Mouse (Mus musculus) lung, postnatal 0 days (tissue): ENCODE measurements around the gene Hspa1a. TPM values are rescaled to one million over a fixed set of nuclear protein-coding genes. Genes with fewer than 3 reads are reported as not detected.

Experiments used
- ATAC-seq: fragments of 200-750 bp; cut with Nextera tagmentation; 2 replicates; pipeline ENCODE4 v1.8.0; 2017; ENCODE audit warnings: moderate library complexity
- DNase-seq: peaks from one replicate; pipeline ENCODE4 v3.0.0-alpha.2; 2016; ENCODE audit warnings: low spot score
- H3K27ac ChIP-seq: fragments of 300-500 bp; sonication (generic); 2 replicates; pipeline ENCODE4 v1.5.1; 2014; ENCODE audit warnings: antibody characterized with exemption, mild to moderate bottlenecking, low read length, mixed read lengths
- H3K27me3 ChIP-seq: fragments of 300-500 bp; sonication (generic); replicated peaks from 2 replicates; pipeline ENCODE4 v1.6.1; 2014; ENCODE audit warnings: low read length, mixed read lengths; ENCODE audit not compliant: insufficient read depth
- H3K36me3 ChIP-seq: fragments of 300-500 bp; sonication (generic); 2 replicates; pipeline ENCODE4 v1.6.1; 2014; ENCODE audit warnings: low read length, mixed read lengths; ENCODE audit not compliant: insufficient read depth
- H3K4me1 ChIP-seq: fragments of 300-500 bp; sonication (generic); 2 replicates; pipeline ENCODE4 v1.6.1; 2014; ENCODE audit warnings: antibody characterized with exemption, low read depth, low read length, mixed read lengths; ENCODE audit not compliant: insufficient read depth
- H3K4me2 ChIP-seq: fragments of 300-500 bp; sonication (generic); replicated peaks from 2 replicates; pipeline ENCODE4 v1.6.1; 2014; ENCODE audit warnings: low read depth, mild to moderate bottlenecking, low read length, moderate library complexity, mixed read lengths
- H3K4me3 ChIP-seq: fragments of 300-500 bp; sonication (generic); 2 replicates; pipeline ENCODE4 v1.5.1; 2014; ENCODE audit warnings: low read depth, low read length
- H3K9ac ChIP-seq: fragments of 300-500 bp; sonication (generic); replicated peaks from 2 replicates; pipeline ENCODE4 v1.6.1; 2014; ENCODE audit warnings: low read depth, mild to moderate bottlenecking
- H3K9me3 ChIP-seq: fragments of 300-500 bp; sonication (generic); 2 replicates; pipeline ENCODE4 v1.6.1; 2016; ENCODE audit warnings: low read length, mixed read lengths
- CTCF ChIP-seq: IDR thresholded peaks from 2 replicates; pipeline ENCODE4 v1.5.1; 2016; ENCODE audit warnings: antibody characterized with exemption, mild to moderate bottlenecking
- EP300 ChIP-seq: IDR thresholded peaks from 2 replicates; pipeline ENCODE4 v1.6.1; 2016; ENCODE audit warnings: antibody characterized with exemption, mild to moderate bottlenecking, control low read depth
- WGBS: fragments of 180-500 bp; shearing (Covaris S2); extraction: QIAGEN DNeasy Blood & Tissue Kit; methylation state at CpG from one replicate; pipeline ENCODE4 v1.1.7; 2014; 5-methylcytosine and 5-hydroxymethylcytosine counted together
- polyA plus RNA-seq: library from polyadenylated mRNA; unstranded; fragments of >200 nt; fragmentation: Nextera tagmentation; extraction: Ambion mirVana; gene quantifications from 2 replicates; pipeline ENCODE4 v1.2.1, GENCODE M21; 2015

The Hspa1a gene
- polyA plus RNA-seq, 1 experiment from 2014 or later = 8.2 TPM

GRCm38 (mm10) chr17:35016791-35017705, 45.1 kb upstream of the Hspa1a start:
- Histone ChIP-seq H3K9me3 (no peaks in the 10 kb centered on the region), H3K36me3 (peaks cover 18% of the 10 kb centered on the region; the same call in 1 of the 2 replicates), H3K4me1 (no peaks in the 10 kb centered on the region; the same call in 1 of the 2 replicates), H3K4me3 (no peak overlapping the region), H3K4me2 (no peak overlapping the region), H3K27ac (no peak overlapping the region), H3K27me3 (no peaks in the 10 kb centered on the region), H3K9ac (no peak overlapping the region)
- WGBS = 75% methylated on average over 10 of the region's 10 CpGs
- TF ChIP-seq EP300 (no peak), CTCF (no peak)
- DNase-seq (no peak), ATAC-seq (no peak; the same call in 1 of the 2 replicates)

- Histone ChIP-seq H3K27me3 (no peaks in the 10 kb centered on the region), H3K27ac (no peak within 1 kb of the TSS), H3K9ac (no peak within 1 kb of the TSS), H3K4me3 (no peak within 1 kb of the TSS), H3K9me3 (no peaks in the 10 kb centered on the region), H3K4me2 (no peak within 1 kb of the TSS), H3K4me1 (no peaks in the 10 kb centered on the region; the same call in 1 of the 2 replicates), H3K36me3 (peaks cover 22% of the 10 kb centered on the region)
- TF ChIP-seq CTCF (no peak), EP300 (no peak)
- DNase-seq (peak; percentile 27), ATAC-seq (peak; percentile 49)
- 47% methylated on average over 12 of the region's 12 CpGs for WGBS
These were observed 44.4 kb upstream of the Hspa1a start, which contains the start of gene Vwa7 for GRCm38 (mm10) chr17:35016376-35016775. TSS of gene Vwa7 (plus strand) at chr17:35016579.

GRCm38 (mm10) chr17:35015296-35015695, 43.3 kb upstream of the Hspa1a start:
- WGBS = 89% methylated on average over 16 of the region's 16 CpGs
- Histone ChIP-seq H3K9ac (no peak overlapping the region), H3K4me1 (no peaks in the 10 kb centered on the region; the same call in 1 of the 2 replicates), H3K9me3 (no peaks in the 10 kb centered on the region), H3K4me2 (no peak overlapping the region), H3K27me3 (no peaks in the 10 kb centered on the region), H3K27ac (no peak overlapping the region), H3K36me3 (peaks cover 28% of the 10 kb centered on the region), H3K4me3 (no peak overlapping the region)
- no peak for TF ChIP-seq EP300
- no peak for TF ChIP-seq CTCF
- no peak for DNase-seq
- ATAC-seq = no peak

- TF ChIP-seq CTCF (no peak), EP300 (no peak)
- no peak for ATAC-seq
- no peak overlapping the region for H3K4me2 ChIP-seq
These were observed 41.3 kb upstream of the Hspa1a start for GRCm38 (mm10) chr17:35013221-35013620.

GRCm38 (mm10) chr17:35012430-35012829, 40.5 kb upstream of the Hspa1a start:
- 84% methylated on average over 13 of the region's 13 CpGs for WGBS
- ATAC-seq = no peak
- Histone ChIP-seq H3K36me3 (peaks cover 28% of the 10 kb centered on the region), H3K4me1 (no peaks in the 10 kb centered on the region; the same call in 1 of the 2 replicates), H3K4me2 (no peak overlapping the region), H3K4me3 (no peak overlapping the region), H3K9ac (no peak overlapping the region), H3K27me3 (no peaks in the 10 kb centered on the region), H3K9me3 (no peaks in the 10 kb centered on the region), H3K27ac (no peak overlapping the region)
- TF ChIP-seq CTCF (no peak), EP300 (no peak)
- no peak for DNase-seq

More at GRCm38 (mm10) chr17:35013221-35013620, 41.3 kb upstream of the Hspa1a start:
- no peaks in the 10 kb centered on the region for H3K9me3 ChIP-seq
- no peak overlapping the region for H3K9ac ChIP-seq
- WGBS = 75% methylated on average over 6 of the region's 6 CpGs
- no peak overlapping the region for H3K4me3 ChIP-seq
- H3K27me3 ChIP-seq = no peaks in the 10 kb centered on the region
- no peak for DNase-seq
- no peaks in the 10 kb centered on the region; the same call in 1 of the 2 replicates for H3K4me1 ChIP-seq
- H3K36me3 ChIP-seq = peaks cover 28% of the 10 kb centered on the region
- no peak overlapping the region for H3K27ac ChIP-seq

- Histone ChIP-seq H3K9me3 (no peaks in the 10 kb centered on the region), H3K27me3 (no peaks in the 10 kb centered on the region), H3K36me3 (peaks cover 28% of the 10 kb centered on the region), H3K27ac (no peak overlapping the region), H3K9ac (no peak overlapping the region), H3K4me1 (no peaks in the 10 kb centered on the region), H3K4me3 (no peak overlapping the region), H3K4me2 (no peak overlapping the region)
- WGBS = 91% methylated on average over 8 of the region's 8 CpGs
- DNase-seq (no peak), ATAC-seq (no peak)
- TF ChIP-seq CTCF (no peak), EP300 (no peak)
These were observed 39.5 kb upstream of the Hspa1a start for GRCm38 (mm10) chr17:35011440-35011839.
